Mouse (Mus musculus): ENCODE measurements at regions not wholly inside any gene's neighbourhood (a gene's known extent, or its start where the extent isn't known, plus 50 kb on each side); places are given as distances from the start of the nearest gene placed in this dataset. TPM values are rescaled to one million over a fixed set of nuclear protein-coding genes. Genes with fewer than 3 reads are reported as not detected.

DNA sequence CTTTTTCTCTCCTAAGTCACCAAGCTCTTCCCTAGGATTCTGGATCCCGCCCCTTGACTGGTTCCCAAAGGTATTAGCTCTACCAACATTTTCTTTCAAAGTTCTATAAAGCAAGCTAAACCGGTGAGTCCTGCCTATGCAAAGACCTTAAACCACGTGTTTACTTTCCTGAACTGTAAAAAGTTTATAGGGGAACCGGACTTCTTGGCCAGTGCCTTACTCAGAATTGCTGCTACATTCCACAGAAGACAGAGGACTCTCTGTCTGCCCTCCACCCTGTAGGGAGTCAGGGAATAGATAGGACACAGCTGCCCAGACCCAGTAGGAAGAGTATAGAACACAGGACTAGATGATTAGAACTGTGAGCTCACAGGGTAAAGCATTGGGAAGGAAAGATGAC is 257.2 kb downstream of the Cdc5l start:
- Histone ChIP-seq H3K27ac (replicated peaks; ENCODE audit: low read depth, low read length) (no peak overlapping the region), H3K9ac (ENCODE audit: low read depth, low read length) (no peak overlapping the region), H3K4me3 (ENCODE audit: low read depth, low read length) (no peak overlapping the region), H3K27me3 (replicated peaks; ENCODE audit: control insufficient read depth, insufficient read depth, low read length) (no peaks in the 10 kb centered on the region), H3K9me3 (ENCODE audit: control insufficient read depth, low read length) (0 out of 2 replicates have a peak, but pooled peaks cover 12% of the 10 kb centered on the region), H3K36me3 (ENCODE audit: control insufficient read depth, insufficient read depth, low read length) (no peaks in the 10 kb centered on the region), H3K4me2 (ENCODE audit: low read depth, low read length) (no peak overlapping the region), H3K4me1 (ENCODE audit: control insufficient read depth, insufficient read depth, low read length) (no peaks in the 10 kb centered on the region)
- DNase-seq (ENCODE audit: low spot score), result no peak
- ATAC-seq (ENCODE audit: low read depth), result no peak
- WGBS, result 52% methylated on average over 4 of the region's 4 CpGs

DNA sequence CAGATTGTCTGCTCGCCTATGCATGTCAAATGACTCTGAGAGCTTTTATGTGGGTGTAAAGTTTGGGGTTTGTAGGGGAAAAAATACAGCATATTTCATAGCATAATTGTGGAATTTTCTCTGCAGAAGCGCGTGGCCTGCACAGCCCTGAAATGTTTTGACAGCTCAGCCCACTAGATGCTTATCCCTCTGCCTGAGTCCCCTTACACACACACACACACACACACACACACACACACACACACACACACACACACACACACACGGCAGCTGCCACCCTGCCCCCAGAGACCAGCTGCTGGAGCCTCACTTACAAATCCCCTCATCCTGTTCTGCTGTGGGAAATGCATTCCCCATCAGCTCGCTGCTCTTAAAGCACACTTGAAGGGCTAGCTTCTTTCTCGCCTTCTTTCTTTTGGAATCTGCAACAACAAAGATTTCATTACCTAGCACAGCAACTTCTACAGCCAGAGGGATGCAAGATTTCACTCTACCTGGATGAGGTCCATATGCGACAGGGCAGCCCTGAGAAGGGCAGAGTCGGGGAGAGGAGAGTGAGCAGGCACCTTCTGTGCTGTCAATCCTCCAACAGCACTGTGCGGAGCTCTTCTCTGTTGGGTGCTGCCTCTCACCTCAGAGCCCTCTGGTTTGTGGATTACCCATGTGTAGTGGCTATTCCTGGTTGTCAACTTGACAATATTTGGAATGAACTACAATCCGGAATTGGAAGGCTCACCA is 264.1 kb downstream of the Cdc5l start:
- ATAC-seq (ENCODE audit: low read depth) (peak; percentile 72), DNase-seq (ENCODE audit: low spot score) (peak; percentile 56)
- Histone ChIP-seq H3K4me2 (ENCODE audit: low read depth, low read length) (no peak overlapping the region), H3K27me3 (replicated peaks; ENCODE audit: control insufficient read depth, insufficient read depth, low read length) (no peaks in the 10 kb centered on the region), H3K4me3 (ENCODE audit: low read depth, low read length) (no peak overlapping the region), H3K9ac (ENCODE audit: low read depth, low read length) (no peak overlapping the region), H3K27ac (replicated peaks; ENCODE audit: low read depth, low read length) (0 out of 2 replicates have a peak overlapping the region, but pooled peaks have one; percentile 15), H3K36me3 (ENCODE audit: control insufficient read depth, insufficient read depth, low read length) (no peaks in the 10 kb centered on the region), H3K4me1 (ENCODE audit: control insufficient read depth, insufficient read depth, low read length) (peaks cover 8% of the 10 kb centered on the region; the same call in 1 of the 2 replicates), H3K9me3 (ENCODE audit: control insufficient read depth, low read length) (no peaks in the 10 kb centered on the region)
- 39% methylated on average over 8 of the region's 10 CpGs for WGBS

Small RNAs in the stretch of these regions (microRNA-seq; reads per million reads assigned to microRNA genes)
- gene Gm24979 (ENCODE audit: borderline number of aligned reads), result not detected
